Mouse (Mus musculus) bone marrow, adult 2 months (tissue): ENCODE measurements at regions not wholly inside any gene's neighbourhood (a gene's known extent, or its start where the extent isn't known, plus 50 kb on each side); places are given as distances from the start of the nearest gene placed in this dataset.

Experiments used
- CTCF ChIP-seq: fragments of 200-500 bp; IDR thresholded peaks from 2 replicates; pipeline ENCODE4 v1.5.1; 2011; ENCODE audit warnings: low read length, control low read depth; ENCODE audit not compliant: control insufficient read depth, insufficient read depth
- POLR2A ChIP-seq: fragments of 200-500 bp; IDR thresholded peaks from 2 replicates; pipeline ENCODE4 v1.6.1; 2011; ENCODE audit warnings: low read depth, mild to moderate bottlenecking, control low read depth, low read length, borderline replicate concordance; ENCODE audit not compliant: control insufficient read depth

- TF ChIP-seq CTCF (no peak), POLR2A (no peak)
These were observed 1097.7 kb upstream of the Lrrc6 start for GRCm38 (mm10) chr15:67598426-67598825.
